7 mouse cellular contexts compared by ENCODE assay signal in genomic region chrX:72824776-72825588, GRCm38 (mm10). TPM values are rescaled to one million over a fixed set of nuclear protein-coding genes. Genes with fewer than 3 reads are reported as not detected.
DNase-seq lines count a peak whose midpoint lies in the region; ATAC-seq lines count a peak whose summit lies in the region.

Gene Gabrq (plus strand): TSS chrX:72825178.

- no peaks in the 10 kb centered on the region for H3K36me3 ChIP-seq in embryonic facial prominence, embryonic 10.5 days (replicated peaks)
- H3K36me3 ChIP-seq in hindbrain, embryonic 12.5 days, result no peaks in the 10 kb centered on the region
- H3K36me3 ChIP-seq in midbrain, embryonic 16.5 days (ENCODE audit: control insufficient read depth, insufficient read depth, low read length), result no peaks in the 10 kb centered on the region

- WGBS in embryonic facial prominence, embryonic 10.5 days, result 22% methylated on average over 43 of the region's 43 CpGs
- 22% methylated on average over 43 of the region's 43 CpGs for WGBS in hindbrain, embryonic 12.5 days
- 28% methylated on average over 38 of the region's 43 CpGs for WGBS in midbrain, embryonic 16.5 days

- peaks cover 11% of the 10 kb centered on the region; the same call in 1 of the 2 replicates for H3K4me1 ChIP-seq in embryonic facial prominence, embryonic 10.5 days
- H3K4me1 ChIP-seq in hindbrain, embryonic 12.5 days, result no peaks in the 10 kb centered on the region
- H3K4me1 ChIP-seq in midbrain, embryonic 16.5 days (ENCODE audit: control insufficient read depth, insufficient read depth, low read length), result no peaks in the 10 kb centered on the region

- no peak within 1 kb of the TSS for H3K27ac ChIP-seq in embryonic facial prominence, embryonic 10.5 days (replicated peaks)
- H3K27ac ChIP-seq in hindbrain, embryonic 12.5 days, result no peak within 1 kb of the TSS
- H3K27ac ChIP-seq in midbrain, embryonic 16.5 days (ENCODE audit: low read length), result no peak within 1 kb of the TSS

- H3K4me2 ChIP-seq in hindbrain, embryonic 12.5 days (replicated peaks), result peak within 1 kb of the TSS; percentile 62
- H3K4me2 ChIP-seq in midbrain, embryonic 16.5 days (ENCODE audit: low read length), result peak within 1 kb of the TSS; percentile 69

- H3K27me3 ChIP-seq in embryonic facial prominence, embryonic 10.5 days (replicated peaks; ENCODE audit: low read depth, poor library complexity, severe bottlenecking), result peaks cover 60% of the 10 kb centered on the region
- H3K27me3 ChIP-seq in hindbrain, embryonic 12.5 days, result peaks cover 13% of the 10 kb centered on the region; the same call in 1 of the 2 replicates
- no peaks in the 10 kb centered on the region for H3K27me3 ChIP-seq in midbrain, embryonic 16.5 days (ENCODE audit: control insufficient read depth, insufficient read depth, low read depth, low read length)

- no peaks in the 10 kb centered on the region for H3K9me3 ChIP-seq in embryonic facial prominence, embryonic 10.5 days
- H3K9me3 ChIP-seq in hindbrain, embryonic 12.5 days (replicated peaks), result no peaks in the 10 kb centered on the region
- no peaks in the 10 kb centered on the region for H3K9me3 ChIP-seq in midbrain, embryonic 16.5 days (replicated peaks; ENCODE audit: control insufficient read depth, low read length, poor library complexity, severe bottlenecking)

- ATAC-seq in hindbrain, embryonic 12.5 days (ENCODE audit: low FRiP score), result peak; percentile 83
- ATAC-seq in midbrain, embryonic 16.5 days, result peak; percentile 94

- H3K4me3 ChIP-seq in embryonic facial prominence, embryonic 10.5 days, result peak within 1 kb of the TSS; percentile 54
- peak within 1 kb of the TSS; percentile 37 for H3K4me3 ChIP-seq in hindbrain, embryonic 12.5 days
- H3K4me3 ChIP-seq in midbrain, embryonic 16.5 days (ENCODE audit: low read depth, low read length), result peak within 1 kb of the TSS; percentile 48

- peak within 1 kb of the TSS; percentile 32 for H3K9ac ChIP-seq in hindbrain, embryonic 12.5 days
- H3K9ac ChIP-seq in midbrain, embryonic 16.5 days (ENCODE audit: low read depth, low read length), result peak within 1 kb of the TSS; percentile 52; the same call in 1 of the 2 replicates

- DNase-seq in left cerebral cortex, adult 18-20 months (ENCODE audit: low spot score in 2 of 2), result peak; percentile 3 to 5
- no peak for DNase-seq in left cerebral cortex, adult 11 months (ENCODE audit: low spot score)
- peak; percentile 57 for DNase-seq in embryonic facial prominence, embryonic 10.5 days (ENCODE audit: low spot score)
- peak; percentile 46 for DNase-seq in liver
- DNase-seq in thymus, postnatal 36 days, result peak; percentile 1 to 22

RNA-seq across cellular contexts. Expression of gene Gabrq, which starts in this region (rescaled TPM):
- total RNA-seq in left cerebral cortex, adult 18-20 months (2021), result 1 to 10 TPM; 1.3 to 2.0 TPM
- 0.18 and 0.24 TPM in 2 replicates for polyA plus RNA-seq in embryonic facial prominence, embryonic 10.5 days (2016; fragmentation: Nextera tagmentation; extraction: Ambion mirVana)
- 1.7 TPM in 2 replicates for polyA plus RNA-seq in hindbrain, embryonic 12.5 days (2016; fragmentation: Nextera tagmentation; extraction: Ambion mirVana)
- 5.1 and 5.8 TPM in 2 replicates for polyA plus RNA-seq in midbrain, embryonic 16.5 days (2015; fragmentation: Nextera tagmentation; extraction: Ambion mirVana)

Comparison
In these comparisons a context has a peak if more than half of its experiments do, and no peak if none do; other contexts are left out.
1. Peak in DNase-seq and H3K4me3 ChIP-seq in embryonic facial prominence, embryonic 10.5 days; RNA of the gene not detected or under 1 TPM.